Mouse (Mus musculus) cerebellum, adult 11 months (tissue): ENCODE data around the gene Iffo2.
A peak's percentile ranks its signal among the peaks of the same experiment; 100 is the strongest.

Experiments used
- DNase-seq: peaks from one replicate; pipeline ENCODE4 v3.0.0; 2022

Iffo2 gene

DNA sequence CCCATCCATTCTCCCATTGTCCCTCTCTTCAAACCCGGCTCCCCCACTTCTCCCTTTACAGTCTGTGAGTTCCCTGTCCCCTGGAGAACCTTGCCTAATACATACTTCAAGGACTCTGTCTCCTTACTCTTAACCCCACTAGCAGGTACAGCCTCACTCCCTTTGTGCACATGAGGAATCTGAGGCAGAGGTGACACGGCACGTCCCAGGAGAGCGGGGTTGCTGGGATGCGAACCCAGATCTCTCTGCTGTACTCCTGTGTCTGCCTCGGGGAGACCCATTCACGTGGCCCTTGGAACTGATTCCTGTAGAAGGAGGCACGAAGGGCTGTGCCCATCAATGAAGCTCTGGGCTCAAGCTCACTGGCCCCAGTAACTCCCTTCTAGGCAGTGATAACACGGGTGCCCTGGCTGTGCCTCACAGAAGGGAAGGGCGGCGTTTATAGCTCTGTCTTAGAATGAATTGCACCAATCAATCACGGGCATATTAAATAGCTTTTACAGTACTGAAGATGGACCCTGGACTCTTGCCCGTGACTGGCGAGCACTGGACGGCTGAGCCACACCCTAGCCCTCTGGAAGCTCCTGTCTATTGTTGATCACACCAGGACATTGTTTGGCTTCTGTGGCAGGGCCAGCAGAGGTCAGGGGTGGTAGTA lies 119.9 kb downstream of the Iffo2 start:
- DNase-seq = no peak

DNA sequence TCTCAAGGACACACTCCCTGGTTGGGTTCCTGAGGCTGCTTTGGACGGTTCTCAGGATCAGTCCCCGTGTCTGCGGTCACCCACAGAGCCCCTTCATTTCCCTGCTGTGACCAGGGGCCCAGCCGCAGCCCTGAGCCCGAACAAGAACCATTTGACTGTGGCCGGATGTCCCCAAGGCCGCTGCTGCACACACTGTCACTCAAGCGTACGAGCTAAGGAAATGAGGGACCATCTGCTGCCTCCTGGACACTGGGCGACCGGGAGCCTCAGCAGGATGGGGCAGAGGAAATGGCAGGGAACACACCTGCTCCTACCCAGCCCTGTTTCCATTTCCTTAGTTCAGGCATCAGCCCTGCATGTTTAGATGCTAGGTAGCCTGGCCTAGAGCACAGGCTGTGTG lies 120.6 kb downstream of the Iffo2 start:
- no peak for DNase-seq

GRCm38 (mm10) chr4:139653238-139653637 lies 122.9 kb downstream of the Iffo2 start, which contains the start of gene Tas1r2:
Gene Tas1r2, plus strand, starts transcription at chr4:139653538.
- no peak for DNase-seq

DNA sequence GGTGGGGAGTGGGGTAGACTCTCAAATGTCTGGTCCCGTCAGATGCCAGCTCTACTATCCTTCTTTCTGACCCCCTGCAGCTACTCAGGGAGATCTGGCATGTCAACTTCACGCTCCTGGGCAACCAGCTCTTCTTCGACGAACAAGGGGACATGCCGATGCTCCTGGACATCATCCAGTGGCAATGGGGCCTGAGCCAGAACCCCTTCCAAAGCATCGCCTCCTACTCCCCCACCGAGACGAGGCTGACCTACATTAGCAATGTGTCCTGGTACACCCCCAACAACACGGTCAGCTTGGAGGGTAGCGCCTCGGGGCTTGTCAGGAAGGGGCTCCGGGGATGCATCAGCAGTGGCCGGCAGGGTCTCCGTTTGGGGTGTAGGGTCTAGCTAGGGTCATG lies 131.5 kb downstream of the Iffo2 start:
- DNase-seq = no peak

DNA sequence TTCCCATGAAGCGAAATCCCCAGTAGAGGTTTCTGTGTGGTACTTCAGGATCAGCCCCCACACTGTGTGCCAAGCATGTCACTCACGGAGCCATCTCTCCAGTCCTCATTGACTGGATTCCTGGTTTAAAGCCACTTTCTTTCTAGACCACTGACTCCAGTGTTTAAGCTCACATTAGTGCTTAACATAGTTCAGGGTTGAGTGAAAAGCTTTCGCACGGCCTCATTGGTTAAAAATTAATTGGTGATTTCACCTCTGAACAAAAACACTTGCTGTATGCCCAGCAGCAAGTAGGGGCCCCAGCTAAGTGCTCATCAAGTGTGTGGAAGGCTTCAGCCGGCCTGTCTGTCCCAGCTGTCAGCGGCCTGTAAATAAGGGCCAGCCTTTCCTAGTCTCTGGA lies 137.3 kb downstream of the Iffo2 start:
- DNase-seq = no peak

DNA sequence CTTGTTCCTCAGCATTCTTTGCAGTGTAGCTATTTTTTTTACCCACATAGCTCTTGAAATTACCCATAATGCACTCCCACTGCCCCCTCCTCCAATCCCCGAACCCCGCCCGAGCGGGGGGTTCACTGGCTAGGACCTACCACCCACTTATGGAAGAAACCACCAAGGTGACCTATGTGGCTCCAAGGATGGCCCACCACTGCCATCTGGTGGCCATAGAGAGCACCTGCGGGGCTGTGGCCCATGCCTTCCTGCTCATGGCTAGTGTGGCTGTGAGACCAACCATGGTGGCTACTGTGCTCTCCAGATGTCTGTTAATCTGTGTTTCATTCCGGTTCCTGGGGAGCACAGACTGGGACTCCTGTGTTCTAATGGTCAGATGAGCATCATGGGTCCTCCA lies 139.5 kb downstream of the Iffo2 start:
- peak; percentile 55 for DNase-seq
